Mouse (Mus musculus) embryonic facial prominence, embryonic 15.5 days (tissue): Measurements from ENCODE around the gene Dscam. TPM values are rescaled to one million over a fixed set of nuclear protein-coding genes. Genes with fewer than 3 reads are reported as not detected.
A peak's percentile ranks its signal among the peaks of the same experiment; 100 is the strongest.

Experiments used
- ATAC-seq: fragments of 200-750 bp; cut with Nextera tagmentation; 2 replicates; pipeline ENCODE4 v1.8.0; 2017; ENCODE audit warnings: low read depth, moderate TSS enrichment; ENCODE audit not compliant: insufficient number of reproducible peaks, low FRiP score, low TSS enrichment
- H3K27ac ChIP-seq: fragments of 300-500 bp; sonication (generic); replicated peaks from 2 replicates; pipeline ENCODE4 v1.5.1; 2015; ENCODE audit warnings: mild to moderate bottlenecking, inconsistent platforms
- H3K27me3 ChIP-seq: fragments of 300-500 bp; sonication (generic); 2 replicates; pipeline ENCODE4 v1.6.1; 2015; ENCODE audit warnings: inconsistent platforms
- H3K36me3 ChIP-seq: fragments of 300-500 bp; sonication (generic); 2 replicates; pipeline ENCODE4 v1.6.1; 2015; ENCODE audit warnings: mild to moderate bottlenecking, inconsistent platforms
- H3K4me1 ChIP-seq: fragments of 300-500 bp; sonication (generic); 2 replicates; pipeline ENCODE4 v1.6.1; 2015; ENCODE audit warnings: inconsistent platforms
- H3K4me2 ChIP-seq: fragments of 300-500 bp; sonication (generic); replicated peaks from 2 replicates; pipeline ENCODE4 v1.6.1; 2015; ENCODE audit warnings: mild to moderate bottlenecking, inconsistent platforms
- H3K4me3 ChIP-seq: fragments of 300-500 bp; sonication (generic); replicated peaks from 2 replicates; pipeline ENCODE4 v1.5.1; 2015; ENCODE audit warnings: mild to moderate bottlenecking, inconsistent platforms
- H3K9ac ChIP-seq: fragments of 300-500 bp; sonication (generic); 2 replicates; pipeline ENCODE4 v1.6.1; 2015; ENCODE audit warnings: inconsistent platforms
- H3K9me3 ChIP-seq: fragments of 300-500 bp; sonication (generic); replicated peaks from 2 replicates; pipeline ENCODE4 v1.6.1; 2016; ENCODE audit warnings: inconsistent platforms
- WGBS: fragments of 180-500 bp; shearing (Covaris S2); methylation state at CpG from one replicate; pipeline ENCODE4 v1.1.7; 2015; 5-methylcytosine and 5-hydroxymethylcytosine counted together
- polyA plus RNA-seq: library from polyadenylated mRNA; unstranded; fragments of >200 nt; fragmentation: Nextera tagmentation; extraction: Ambion mirVana; gene quantifications from 2 replicates; pipeline ENCODE4 v1.2.1, GENCODE M21; 2015

Gene Dscam
- polyA plus RNA-seq, 1 experiment from 2014 or later, result 0.31 TPM

GRCm38 (mm10) chr16:96599401-96600060 lies 571.0 kb downstream of the Dscam start:
- WGBS, result 67% methylated on average over 3 of the region's 3 CpGs
- Histone ChIP-seq H3K4me3 (no peak overlapping the region), H3K9me3 (no peaks in the 10 kb centered on the region), H3K27me3 (no peaks in the 10 kb centered on the region), H3K4me2 (no peak overlapping the region), H3K9ac (no peak overlapping the region), H3K27ac (no peak overlapping the region), H3K4me1 (no peaks in the 10 kb centered on the region), H3K36me3 (no peaks in the 10 kb centered on the region)
- ATAC-seq, result no peak

- Histone ChIP-seq H3K27me3 (no peaks in the 10 kb centered on the region), H3K9ac (no peak overlapping the region), H3K36me3 (no peaks in the 10 kb centered on the region), H3K9me3 (no peaks in the 10 kb centered on the region), H3K27ac (no peak overlapping the region), H3K4me2 (no peak overlapping the region), H3K4me3 (no peak overlapping the region), H3K4me1 (no peaks in the 10 kb centered on the region)
- ATAC-seq, result no peak
- WGBS, result 81% methylated on average over 5 of the region's 5 CpGs
Observed at GRCm38 (mm10) chr16:96575841-96576240, 594.7 kb downstream of the Dscam start.

- Histone ChIP-seq H3K36me3 (no peaks in the 10 kb centered on the region), H3K27ac (no peak overlapping the region), H3K4me2 (no peak overlapping the region), H3K4me3 (no peak overlapping the region), H3K9me3 (no peaks in the 10 kb centered on the region), H3K9ac (no peak overlapping the region), H3K27me3 (no peaks in the 10 kb centered on the region), H3K4me1 (0 out of 2 replicates have a peak, but pooled peaks cover 6% of the 10 kb centered on the region)
- ATAC-seq, result no peak
- WGBS, result 41% methylated on average over 3 of the region's 3 CpGs
Observed at GRCm38 (mm10) chr16:96567428-96567827, 603.1 kb downstream of the Dscam start.

GRCm38 (mm10) chr16:96563350-96564257 lies 606.9 kb downstream of the Dscam start:
- WGBS, result 54% methylated on average over 8 of the region's 8 CpGs
- no peak overlapping the region for H3K4me2 ChIP-seq
- no peaks in the 10 kb centered on the region for H3K9me3 ChIP-seq
- no peak overlapping the region for H3K4me3 ChIP-seq
- H3K9ac ChIP-seq, result no peak overlapping the region
- H3K4me1 ChIP-seq, result 0 out of 2 replicates have a peak, but pooled peaks cover 6% of the 10 kb centered on the region
- no peaks in the 10 kb centered on the region for H3K36me3 ChIP-seq
- ATAC-seq, result peak; percentile 69; the same call in 1 of the 2 replicates
- H3K27ac ChIP-seq, result peak overlapping the region; percentile 34
- no peaks in the 10 kb centered on the region for H3K27me3 ChIP-seq

- Histone ChIP-seq H3K27ac (no peak overlapping the region), H3K36me3 (no peaks in the 10 kb centered on the region), H3K27me3 (no peaks in the 10 kb centered on the region), H3K9me3 (no peaks in the 10 kb centered on the region), H3K9ac (no peak overlapping the region), H3K4me1 (0 out of 2 replicates have a peak, but pooled peaks cover 6% of the 10 kb centered on the region), H3K4me3 (no peak overlapping the region), H3K4me2 (no peak overlapping the region)
- no peak for ATAC-seq
Observed at GRCm38 (mm10) chr16:96559796-96560195, 610.8 kb downstream of the Dscam start.

- Histone ChIP-seq H3K4me1 (no peaks in the 10 kb centered on the region), H3K9ac (no peak overlapping the region), H3K4me3 (no peak overlapping the region), H3K9me3 (no peaks in the 10 kb centered on the region), H3K27me3 (no peaks in the 10 kb centered on the region), H3K27ac (no peak overlapping the region), H3K4me2 (no peak overlapping the region), H3K36me3 (no peaks in the 10 kb centered on the region)
- WGBS, result 86% methylated on average over 1 of the region's 1 CpGs
- no peak for ATAC-seq
Observed at GRCm38 (mm10) chr16:96558341-96558740, 612.2 kb downstream of the Dscam start.

- Histone ChIP-seq H3K4me2 (no peak overlapping the region), H3K27ac (no peak overlapping the region), H3K4me1 (no peaks in the 10 kb centered on the region), H3K9ac (no peak overlapping the region), H3K4me3 (no peak overlapping the region), H3K36me3 (no peaks in the 10 kb centered on the region), H3K27me3 (no peaks in the 10 kb centered on the region), H3K9me3 (no peaks in the 10 kb centered on the region)
- WGBS, result 73% methylated on average over 3 of the region's 3 CpGs
- ATAC-seq, result no peak
Observed at GRCm38 (mm10) chr16:96556621-96557020, 613.9 kb downstream of the Dscam start.

GRCm38 (mm10) chr16:96555412-96555811 lies 615.1 kb downstream of the Dscam start:
- no peak for ATAC-seq
- Histone ChIP-seq H3K4me3 (no peak overlapping the region), H3K27me3 (no peaks in the 10 kb centered on the region), H3K9me3 (no peaks in the 10 kb centered on the region), H3K4me1 (no peaks in the 10 kb centered on the region), H3K27ac (no peak overlapping the region), H3K9ac (no peak overlapping the region), H3K36me3 (no peaks in the 10 kb centered on the region), H3K4me2 (no peak overlapping the region)
- WGBS, result 87% methylated on average over 4 of the region's 4 CpGs

GRCm38 (mm10) chr16:96552680-96553079 lies 617.9 kb downstream of the Dscam start:
- Histone ChIP-seq H3K36me3 (no peaks in the 10 kb centered on the region), H3K4me1 (no peaks in the 10 kb centered on the region), H3K4me2 (no peak overlapping the region), H3K27ac (no peak overlapping the region), H3K9me3 (no peaks in the 10 kb centered on the region), H3K9ac (no peak overlapping the region), H3K4me3 (no peak overlapping the region), H3K27me3 (no peaks in the 10 kb centered on the region)
- ATAC-seq, result no peak
- 79% methylated on average over 2 of the region's 2 CpGs for WGBS

GRCm38 (mm10) chr16:96541056-96541455 lies 629.5 kb downstream of the Dscam start:
- no peak for ATAC-seq
- Histone ChIP-seq H3K27ac (no peak overlapping the region), H3K4me3 (no peak overlapping the region), H3K27me3 (no peaks in the 10 kb centered on the region), H3K4me2 (no peak overlapping the region), H3K36me3 (no peaks in the 10 kb centered on the region), H3K4me1 (peaks cover 10% of the 10 kb centered on the region; the same call in 1 of the 2 replicates), H3K9me3 (no peaks in the 10 kb centered on the region), H3K9ac (no peak overlapping the region)
- WGBS, result 65% methylated on average over 2 of the region's 2 CpGs
